Mouse (Mus musculus) cerebellum, adult 11 months (tissue): Measurements from ENCODE around the gene Casq2.

ENCODE experiments used
- DNase-seq: peaks from one replicate; pipeline ENCODE4 v3.0.0; 2022

The Casq2 gene

DNA sequence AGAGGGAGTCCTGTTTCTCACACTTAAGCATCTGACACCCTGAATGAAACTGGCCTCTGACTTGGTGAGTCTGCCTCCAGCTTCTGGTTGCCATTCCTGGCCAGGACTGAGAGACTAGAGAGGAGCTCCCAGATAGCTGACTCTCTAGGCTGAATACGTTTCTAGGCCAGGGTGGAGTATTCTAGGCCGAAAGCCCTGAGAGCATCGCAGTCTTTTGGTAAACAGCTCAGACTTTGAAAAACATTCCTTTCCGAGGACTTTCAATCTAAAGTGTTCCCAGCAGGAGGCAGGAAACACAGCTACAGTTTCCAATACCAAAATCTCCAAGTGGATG lies 80.0 kb downstream of the Casq2 start:
- no peak for DNase-seq

DNA sequence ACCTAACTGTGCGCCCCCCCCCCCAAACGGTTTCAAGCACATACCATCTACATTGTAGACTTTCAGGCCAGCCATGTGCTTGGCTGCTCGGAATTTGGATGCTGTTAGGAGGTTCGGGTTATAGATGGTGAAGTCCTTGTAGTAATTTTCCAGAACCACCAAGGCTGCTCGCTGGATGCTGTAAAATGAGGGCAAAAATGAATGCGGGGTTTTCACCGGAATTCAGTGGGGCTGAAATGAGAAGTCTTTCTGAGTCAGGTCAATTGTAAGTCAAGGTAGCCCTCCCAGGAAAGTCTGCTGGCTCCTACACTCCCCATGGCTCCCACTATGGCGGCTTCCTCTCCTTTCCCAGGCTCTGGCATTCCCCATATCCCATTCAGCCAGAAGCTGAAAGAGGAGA lies 80.6 kb downstream of the Casq2 start:
- DNase-seq: no peak

DNA sequence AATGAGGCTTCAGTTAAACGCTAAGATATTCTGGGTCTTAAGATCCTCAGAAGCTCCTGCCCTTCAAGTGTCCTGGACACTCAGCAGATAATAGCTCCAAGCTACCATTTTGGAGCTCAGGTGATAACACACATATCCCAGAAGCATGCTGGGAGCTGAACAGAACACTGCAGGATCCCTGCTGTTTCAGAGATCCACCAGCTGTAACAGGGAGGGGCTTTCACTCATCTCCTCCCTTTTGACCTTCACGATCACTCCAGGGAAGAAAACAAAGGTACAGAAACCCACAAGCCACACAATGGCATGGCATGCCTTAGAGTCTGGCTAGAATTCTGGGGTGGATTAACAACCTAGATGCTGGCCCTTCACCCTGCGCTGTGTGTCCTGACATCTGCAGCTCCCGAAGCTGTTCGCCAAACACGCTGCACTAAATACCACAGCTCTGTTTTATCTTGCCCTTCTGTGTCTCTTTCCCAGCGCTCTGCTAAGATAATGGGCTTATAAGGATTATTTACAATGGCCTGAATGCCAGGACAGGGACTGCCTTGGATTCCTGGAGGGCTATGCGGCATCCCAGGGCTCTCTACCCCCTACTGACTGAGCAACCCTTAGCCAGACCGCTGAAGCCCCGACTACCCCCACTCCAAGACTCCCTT lies 81.5 kb downstream of the Casq2 start:
- DNase-seq: no peak

DNA sequence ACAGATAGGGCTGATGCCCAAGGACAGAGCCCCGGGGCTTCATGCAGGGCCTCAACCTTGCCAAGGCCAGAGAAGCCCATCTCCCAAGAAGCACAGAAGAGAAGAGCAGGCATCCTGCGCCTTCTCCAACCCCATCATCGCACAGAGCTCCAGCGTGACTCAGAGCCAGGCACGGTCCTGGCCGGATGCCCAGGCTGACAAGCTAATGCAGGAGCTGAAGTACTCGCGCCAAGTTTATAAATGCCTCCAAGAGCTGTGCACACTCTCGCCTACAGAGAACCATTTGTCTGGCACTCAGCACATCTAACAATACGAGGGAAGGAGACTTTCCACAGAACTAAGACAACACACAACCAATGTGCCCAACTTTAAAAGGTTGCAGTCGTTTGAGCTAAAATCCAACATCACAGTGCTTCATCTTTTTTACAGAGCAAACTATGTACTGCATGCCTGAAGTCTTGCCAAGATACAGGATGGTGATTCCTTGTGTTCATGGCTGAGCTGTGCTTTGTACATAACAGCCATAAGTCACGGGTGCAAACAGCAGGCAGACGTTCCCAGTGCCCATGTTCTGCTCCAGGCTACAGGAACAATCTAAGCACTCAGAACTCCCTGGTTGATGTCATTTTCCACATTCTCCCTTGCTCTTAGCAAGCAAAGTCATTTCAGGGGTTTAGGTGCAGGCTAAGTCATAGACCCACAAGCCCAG lies 83.1 kb downstream of the Casq2 start:
- peak; percentile 80 for DNase-seq

DNA sequence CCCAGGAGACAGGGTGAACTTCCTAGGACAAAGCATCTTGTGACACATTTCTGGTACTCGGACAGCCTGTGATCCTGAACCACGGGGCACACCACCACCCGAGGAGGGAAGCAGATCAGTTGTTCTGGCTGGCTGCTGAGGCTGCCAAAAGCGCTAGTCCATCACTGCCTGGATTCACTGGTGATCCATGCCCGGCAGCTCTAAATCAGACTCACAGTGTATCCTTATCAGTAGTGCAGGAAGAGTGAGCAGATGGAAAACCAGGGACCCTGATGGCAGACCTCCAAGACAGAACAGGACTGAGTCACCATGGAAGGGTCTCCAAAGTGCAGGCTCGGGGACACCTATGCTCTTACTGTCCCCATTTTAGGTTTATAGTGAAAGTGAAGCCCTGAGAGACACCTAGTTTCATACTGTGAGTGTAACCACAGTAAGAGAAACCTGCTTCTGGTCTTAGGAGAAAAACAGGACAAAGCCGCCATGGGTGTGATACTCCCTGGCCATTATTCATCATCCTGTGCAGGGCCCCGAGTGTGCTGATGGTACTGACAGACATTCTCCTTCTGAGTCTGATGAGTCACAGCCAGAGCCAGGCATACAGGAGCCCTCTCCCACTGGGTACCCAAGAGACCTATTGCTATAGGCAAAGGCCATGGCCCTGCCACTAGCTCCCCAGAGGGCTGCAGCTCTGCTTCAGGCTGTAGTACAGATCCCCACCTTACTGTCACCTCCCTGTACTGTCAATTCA lies 88.1 kb downstream of the Casq2 start:
- no peak for DNase-seq

DNA sequence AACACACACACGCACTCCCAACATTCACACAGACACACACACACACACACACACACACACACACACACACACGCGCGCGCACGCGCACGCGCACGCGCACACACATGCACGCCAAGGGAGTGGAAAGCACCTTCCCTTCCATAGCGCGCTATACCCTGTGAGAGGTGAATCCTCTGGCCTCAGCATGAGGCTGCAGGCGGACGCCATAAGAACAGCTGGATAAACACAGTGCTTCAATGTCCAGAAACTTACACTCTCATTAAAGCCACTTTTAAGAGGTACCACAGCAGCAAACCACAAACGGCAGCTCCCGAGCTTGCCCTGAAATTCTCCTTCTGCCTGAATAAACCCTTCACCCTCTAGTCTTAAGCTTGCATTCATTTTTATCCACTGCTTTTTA lies 89.5 kb downstream of the Casq2 start:
- no peak for DNase-seq

DNA sequence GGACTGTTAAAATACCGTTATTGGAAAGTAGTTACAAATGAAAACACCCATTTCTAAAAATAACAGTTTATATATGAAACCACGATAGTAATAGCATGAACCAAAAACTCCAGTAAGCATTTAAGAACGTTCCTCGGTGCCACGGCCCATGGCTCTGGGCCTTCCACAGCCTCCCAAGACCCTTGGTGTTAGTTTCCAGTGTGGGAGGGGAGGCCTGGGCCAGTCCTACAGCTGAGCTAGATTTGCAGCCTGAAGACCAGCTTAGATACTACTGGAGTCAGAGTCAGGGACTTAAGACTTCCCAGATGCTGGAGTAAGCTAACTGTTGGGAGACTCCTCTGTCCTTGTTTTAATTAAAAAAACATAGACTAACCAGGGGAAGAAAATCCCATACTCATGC lies 89.9 kb downstream of the Casq2 start:
- no peak for DNase-seq

DNA sequence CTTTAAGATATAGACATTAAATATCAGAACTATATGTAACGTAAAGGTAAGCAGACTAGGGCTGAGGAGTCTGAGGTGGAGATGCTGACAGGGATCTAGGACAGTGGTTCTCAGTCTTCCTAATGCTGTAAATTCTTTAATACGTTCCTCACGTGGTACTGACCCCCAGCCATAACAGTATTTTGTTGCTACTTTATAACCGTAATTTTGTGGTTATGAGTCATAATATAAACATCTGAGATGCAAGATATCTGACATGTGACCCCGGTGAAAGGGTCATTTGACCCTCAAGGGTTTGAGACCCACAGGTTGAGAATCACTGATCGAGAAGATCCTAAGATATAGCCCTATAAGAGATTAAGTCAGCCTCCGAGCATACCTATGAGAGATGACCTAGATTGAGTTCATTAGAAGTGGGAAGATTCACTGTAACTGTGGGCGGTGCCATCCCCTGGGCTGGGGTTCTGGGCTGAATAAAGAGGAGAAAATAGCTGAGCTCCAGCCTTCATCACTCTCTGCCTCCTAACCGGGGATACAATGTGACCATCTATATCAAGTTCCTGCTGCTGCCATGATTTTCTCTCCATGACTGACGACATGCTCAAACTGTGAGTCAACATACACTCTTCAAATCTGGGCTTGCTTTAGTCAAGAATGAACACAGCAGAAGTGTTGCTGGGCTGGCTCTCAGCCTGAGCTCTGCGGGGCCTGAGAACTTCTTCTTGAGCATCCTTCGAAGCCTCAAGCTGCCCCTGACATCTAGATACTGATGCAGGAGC lies 91.8 kb downstream of the Casq2 start:
- DNase-seq: no peak

DNA sequence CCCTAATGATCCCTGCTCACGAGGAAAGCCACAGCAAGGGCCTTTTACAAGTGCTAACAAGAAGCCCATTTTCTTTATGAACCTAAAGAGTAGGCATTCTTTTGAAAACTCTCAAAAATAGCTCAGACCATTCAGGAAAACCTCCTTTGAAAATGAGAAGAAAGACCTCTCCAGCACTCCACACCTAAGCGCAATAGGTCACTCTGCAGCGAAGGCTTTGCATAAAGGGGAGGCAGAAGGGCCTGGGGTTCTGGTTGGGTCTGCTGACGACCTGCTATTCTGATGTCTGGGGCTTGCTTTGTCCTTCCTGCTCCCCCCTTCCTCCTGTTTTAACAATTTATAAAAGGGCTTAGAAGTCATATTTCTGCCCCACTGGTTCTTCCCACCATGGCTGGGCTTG lies 93.7 kb downstream of the Casq2 start:
- DNase-seq: no peak

DNA sequence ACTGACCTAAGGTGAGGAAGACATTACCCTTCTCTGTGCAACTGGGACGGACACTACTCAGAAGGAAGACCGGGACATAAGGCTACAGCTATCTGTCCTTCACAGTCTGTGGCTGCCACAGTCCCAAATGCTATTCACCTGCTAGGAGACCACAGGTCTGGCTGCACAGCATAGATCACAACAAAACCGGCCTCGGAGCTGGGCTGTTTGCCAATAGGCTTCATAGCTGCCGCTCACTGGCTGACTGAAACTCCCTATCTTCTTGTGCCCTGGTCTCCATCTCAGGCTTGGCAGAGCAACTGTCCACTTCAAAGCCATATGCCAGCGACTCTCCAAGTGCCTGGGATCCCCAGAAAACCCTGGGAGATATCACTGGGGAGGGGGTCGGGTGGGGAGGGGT lies 94.5 kb downstream of the Casq2 start:
- no peak for DNase-seq

DNA sequence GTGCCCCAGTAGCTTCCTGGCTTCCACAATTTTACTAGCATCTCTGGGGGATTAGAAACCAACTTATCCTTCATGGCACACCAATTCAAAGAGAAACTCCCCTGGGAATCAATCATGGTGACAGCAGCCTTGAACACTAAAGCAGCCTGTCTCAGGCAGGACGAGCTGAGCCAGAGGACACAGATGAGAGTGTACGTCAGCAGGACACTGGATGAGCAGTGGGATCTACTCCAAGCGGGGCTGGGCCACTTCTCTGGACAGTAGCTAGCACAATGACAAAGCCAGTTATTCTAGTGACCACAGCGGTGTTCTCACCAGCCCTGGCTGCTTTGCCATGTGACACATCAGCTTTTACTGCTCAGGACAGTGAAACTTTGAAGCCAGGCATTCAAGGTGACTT lies 95.0 kb downstream of the Casq2 start:
- DNase-seq: no peak

DNA sequence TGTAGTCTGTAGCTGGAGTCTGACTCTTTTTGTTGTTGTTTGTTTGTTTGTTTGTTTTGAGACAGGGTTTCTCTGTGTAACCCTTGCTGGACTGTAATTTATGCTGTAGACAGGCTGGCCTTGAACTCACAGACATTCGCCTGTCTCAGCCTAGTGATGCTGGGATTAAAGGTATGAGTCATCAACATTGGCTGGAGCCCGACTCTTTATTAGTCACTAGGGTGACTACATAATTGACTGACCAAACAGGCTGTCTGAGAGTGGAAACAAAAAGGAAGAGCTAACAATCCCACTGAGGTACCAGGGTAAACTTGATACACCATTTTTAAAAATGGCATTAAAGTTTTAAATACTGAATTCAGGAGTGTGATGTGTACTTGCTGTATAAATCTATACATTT lies 96.4 kb downstream of the Casq2 start:
- no peak for DNase-seq

DNA sequence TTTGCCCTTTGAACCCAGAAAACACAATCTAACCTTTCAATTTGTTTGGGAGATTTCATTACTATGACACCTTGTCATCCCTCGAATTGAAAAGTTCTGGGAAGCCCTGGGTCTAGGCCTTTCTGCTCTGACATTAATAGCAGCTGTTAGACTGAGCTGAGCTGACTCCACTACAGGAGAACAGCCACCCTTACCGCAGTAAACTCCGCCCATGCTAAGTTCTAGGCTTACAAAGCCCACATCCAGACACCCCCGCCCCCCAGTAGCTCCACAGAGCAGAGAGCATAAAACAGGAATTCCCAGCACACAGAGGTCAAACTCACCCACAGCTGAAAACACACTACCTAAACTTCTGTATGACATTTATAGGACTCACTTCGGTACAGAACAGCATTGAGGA lies 98.5 kb downstream of the Casq2 start:
- DNase-seq: no peak

DNA sequence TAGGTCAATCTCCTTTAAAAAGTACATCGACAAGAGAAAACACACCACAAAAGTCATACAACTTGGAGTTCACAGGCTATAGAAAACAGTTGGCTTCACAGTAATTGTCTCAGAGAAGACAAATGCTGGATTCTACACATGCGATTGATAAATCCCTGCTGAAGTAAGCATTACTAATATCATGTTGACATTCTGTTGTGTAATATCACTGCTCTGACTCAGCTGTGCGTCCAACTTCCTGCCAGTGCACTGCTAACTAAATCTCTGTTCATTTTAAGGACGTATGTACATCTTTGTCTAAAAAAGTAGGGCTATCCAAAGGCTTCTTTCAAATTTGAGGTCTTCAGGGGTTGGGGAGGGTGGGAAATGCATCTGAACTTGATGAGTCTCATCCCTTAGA lies 101.2 kb downstream of the Casq2 start:
- no peak for DNase-seq

DNA sequence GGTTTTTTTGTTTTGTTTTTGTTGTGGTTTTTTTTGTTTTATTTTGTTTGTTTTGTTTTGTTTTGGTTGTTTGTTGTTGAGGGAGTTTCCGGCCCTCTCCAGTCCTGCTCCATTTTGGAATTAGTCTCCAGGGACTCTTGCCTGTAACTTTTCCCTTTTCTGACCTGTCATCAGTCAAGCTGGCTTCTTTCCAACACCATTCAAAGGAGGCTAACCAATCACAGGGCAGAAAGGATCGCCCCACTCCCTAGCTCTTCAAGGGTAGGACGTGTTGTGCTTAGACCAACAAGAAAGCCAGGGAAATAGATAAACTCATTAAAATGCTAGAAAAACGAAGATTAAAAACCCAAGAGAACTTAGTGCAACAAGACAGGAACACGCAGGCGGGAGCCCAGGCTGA lies 102.8 kb downstream of the Casq2 start:
- DNase-seq: no peak

DNA sequence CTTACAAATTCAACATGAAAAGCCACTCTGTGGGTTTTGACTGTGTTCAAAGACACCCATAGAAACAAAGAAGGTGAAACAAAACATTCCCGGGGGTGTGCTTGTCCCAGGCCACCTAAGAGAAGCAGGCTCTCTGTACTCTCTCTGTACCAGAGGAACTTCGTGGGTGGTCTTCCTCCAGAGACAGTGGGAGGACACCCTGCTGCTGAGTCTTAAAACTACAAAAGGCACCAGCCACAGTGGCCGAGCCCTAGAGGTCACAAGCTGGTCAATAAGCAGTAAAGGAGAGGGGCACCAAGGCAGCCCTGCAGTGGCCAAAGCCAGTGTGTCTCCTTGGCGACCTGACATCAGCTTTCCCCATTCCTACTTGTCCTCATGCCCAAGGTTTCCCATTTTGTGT lies 103.8 kb downstream of the Casq2 start:
- DNase-seq: no peak

DNA sequence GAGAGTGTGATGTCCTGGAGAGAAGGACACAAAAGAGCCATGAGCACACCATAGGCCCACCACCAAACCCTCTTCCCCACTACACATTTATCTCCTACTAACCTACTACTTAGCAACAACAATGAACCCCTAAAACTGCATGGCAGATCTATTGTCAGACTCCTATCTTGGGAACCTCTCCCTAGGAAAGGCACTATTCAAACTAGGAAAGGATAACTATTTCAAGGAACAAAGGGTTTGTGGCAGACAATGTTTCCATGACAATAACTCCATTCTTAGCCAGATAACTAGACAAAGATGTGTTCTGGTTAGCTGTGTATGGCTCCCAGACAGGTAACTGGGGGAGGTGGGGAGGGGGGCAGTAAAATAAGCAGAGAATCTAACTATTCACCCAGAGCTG lies 104.4 kb downstream of the Casq2 start:
- no peak for DNase-seq

DNA sequence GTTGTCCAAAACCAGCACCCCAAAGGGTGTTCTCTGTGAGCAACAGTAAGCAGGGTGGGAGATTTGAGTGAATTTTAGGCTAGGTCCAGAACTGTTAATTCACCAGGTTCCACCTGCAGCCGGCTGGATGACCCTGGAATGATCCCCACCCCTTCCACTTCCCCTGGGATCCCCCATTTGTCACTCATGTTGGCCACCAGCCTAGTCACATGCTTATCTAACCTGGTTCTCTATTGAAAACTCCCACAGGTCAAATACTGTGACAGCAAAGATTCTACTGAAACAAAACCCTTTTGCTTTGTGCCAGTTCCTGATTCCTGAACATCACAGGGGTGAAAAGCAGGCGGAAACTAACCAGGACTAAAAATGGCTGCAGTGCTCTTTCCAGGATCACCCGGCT lies 105.4 kb downstream of the Casq2 start:
- no peak for DNase-seq

DNA sequence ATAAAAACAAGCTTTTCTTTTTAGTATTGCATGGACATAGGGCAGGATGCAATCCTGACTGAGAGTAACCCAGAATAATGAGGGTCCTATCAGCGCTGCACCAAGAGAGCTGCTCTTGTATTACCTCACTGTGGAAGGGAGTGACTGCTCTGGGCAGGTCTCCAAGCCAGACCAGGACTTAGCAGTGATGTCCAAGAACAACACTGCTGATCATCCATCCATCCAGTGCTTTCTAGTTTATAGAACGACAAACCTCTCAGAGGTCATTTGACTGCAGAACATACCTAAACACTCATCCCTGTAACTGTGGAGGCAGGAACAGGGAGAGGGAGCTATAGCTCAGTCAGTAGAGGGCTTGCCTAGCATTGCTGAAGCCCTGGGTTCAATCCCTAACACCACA lies 106.4 kb downstream of the Casq2 start:
- no peak for DNase-seq

DNA sequence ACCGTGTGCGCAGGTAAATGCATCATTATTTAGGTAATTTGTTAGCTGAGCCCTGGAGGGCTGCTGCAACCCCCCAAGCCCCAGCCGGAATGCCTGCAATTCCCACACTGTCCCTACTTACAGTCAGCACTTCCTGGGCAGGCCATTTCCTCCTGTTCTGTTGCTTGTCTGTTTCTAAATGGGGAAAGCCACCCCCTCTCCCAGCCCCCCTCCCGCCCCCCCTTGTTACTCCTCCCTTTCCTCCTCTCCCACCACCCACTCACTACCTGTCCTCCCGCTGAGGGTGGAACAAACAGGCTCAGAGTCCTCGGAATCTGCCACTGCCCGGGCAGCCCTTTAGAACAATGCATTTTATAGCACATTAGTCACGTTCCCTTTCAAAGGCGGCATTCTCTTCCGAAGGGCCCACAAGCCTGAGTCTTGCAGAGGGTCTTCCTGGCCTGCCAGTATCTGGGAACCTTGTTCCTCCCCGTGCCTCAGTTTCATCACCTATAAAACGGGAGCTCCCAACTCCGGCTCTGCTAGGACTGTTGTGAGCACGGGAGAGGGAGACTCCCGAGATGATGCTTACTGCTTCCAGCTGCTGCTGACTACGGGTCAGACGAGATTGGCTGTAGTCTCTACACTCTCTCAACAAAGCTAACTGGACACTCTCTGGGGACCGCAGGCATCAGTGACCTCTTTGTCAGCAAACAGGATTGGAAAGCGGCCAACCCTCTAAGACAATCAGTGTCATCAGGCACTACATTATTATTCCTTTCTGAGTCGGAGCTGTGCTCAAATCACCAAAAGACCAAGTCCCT lies 107.5 kb downstream of the Casq2 start:
- no peak for DNase-seq

DNA sequence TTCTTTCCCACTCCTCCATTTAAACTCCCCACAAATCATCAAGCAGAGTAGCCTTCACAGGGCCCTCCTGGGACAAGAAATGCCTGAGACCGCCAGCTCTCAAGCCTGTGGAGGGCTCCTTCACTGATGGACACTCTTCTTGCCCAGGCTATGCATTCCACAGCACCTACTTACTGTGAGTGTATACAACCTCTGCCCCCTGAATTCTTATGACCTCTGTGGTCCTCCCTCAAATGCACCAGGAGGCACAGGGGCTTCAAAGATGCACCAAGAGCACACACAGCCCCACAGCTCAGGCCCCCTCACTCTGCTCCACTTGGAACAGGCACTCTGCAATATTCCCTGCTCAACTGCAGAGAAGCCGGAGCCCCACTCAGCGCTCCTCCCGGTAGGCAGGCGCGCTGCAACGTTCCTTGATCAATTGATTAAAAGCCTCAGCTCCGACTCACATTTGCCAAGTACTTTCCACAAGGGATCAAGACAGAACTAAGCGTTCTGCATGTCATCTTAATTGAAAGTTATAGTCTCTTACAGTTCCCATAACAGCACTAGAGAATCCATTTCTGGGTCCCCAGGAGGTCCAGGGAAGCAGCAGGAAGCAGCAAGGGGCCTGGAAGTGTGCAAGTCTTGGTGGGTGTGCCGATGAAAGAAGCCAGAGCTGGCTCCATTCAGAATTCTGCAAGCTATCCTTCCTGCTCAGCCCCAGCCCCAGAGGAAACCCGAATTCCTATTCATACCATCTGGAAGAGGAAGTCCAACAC lies 108.3 kb downstream of the Casq2 start:
- no peak for DNase-seq

DNA sequence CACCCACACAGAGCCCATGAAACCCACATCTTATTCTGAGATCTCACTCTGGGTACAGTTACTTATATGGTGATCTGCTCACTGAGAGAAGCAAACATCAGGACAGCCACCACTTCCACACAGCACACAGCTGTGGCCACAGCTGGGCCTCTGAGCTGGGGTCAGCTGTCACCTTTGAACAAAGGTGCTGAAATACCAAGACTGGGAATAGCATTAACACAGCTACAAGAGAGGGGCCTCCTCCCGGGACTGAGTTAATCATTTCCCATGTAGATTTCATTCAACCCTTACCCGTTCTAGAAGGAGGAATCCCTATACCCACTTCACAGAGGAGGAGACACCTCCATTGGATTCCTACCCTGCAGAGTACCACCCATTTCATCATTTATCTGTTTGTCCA lies 109.5 kb downstream of the Casq2 start:
- DNase-seq: no peak
